8 mouse cellular contexts compared by ENCODE assay signal in the genomic region with DNA sequence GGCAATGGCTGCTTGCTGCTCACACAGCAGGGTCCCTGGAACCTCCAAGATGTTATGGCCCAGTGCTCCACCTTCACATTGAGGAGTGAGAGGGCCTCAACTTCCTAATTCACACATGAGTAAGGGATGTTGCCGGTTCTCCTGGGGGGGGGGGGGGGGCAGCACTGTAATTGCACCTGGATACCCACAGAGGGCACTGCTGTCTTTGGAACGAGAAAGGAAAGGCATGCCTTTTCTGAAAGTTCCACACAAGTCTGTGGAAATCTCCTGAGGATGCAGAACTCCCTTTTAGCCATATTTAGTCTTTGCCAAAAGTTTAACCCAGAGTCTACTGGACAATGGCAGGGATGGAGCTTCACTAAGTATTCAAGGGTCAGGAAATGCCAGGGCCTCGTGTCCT. TPM values are rescaled to one million over a fixed set of nuclear protein-coding genes. Genes with fewer than 3 reads are reported as not detected.
A peak's percentile ranks its signal among the peaks of the same experiment; 100 is the strongest.
DNase-seq lines count a peak whose midpoint lies in the region; ATAC-seq and TF ChIP-seq lines count a peak whose summit lies in the region.
"Had no signal": no experiment of that assay in that cellular context is flagged by ENCODE, and none has a peak within 500 bp of the region (broad histone marks: within the 10 kb centered on the region; RNA-seq: fewer than 3 reads in every experiment).

No protein-coding gene starts in this region.

- H3K27ac ChIP-seq in hindbrain, embryonic 10.5 days: no peak overlapping the region
- H3K27ac ChIP-seq in hindbrain, embryonic 16.5 days (ENCODE audit: low read depth, low read length): no peak overlapping the region
- 0 out of 2 replicates have a peak overlapping the region, but pooled peaks have one; percentile 30 for H3K27ac ChIP-seq in neural tube, embryonic 13.5 days (replicated peaks)
- no peak overlapping the region for H3K27ac ChIP-seq in neural tube, embryonic 15.5 days (replicated peaks)
- no peak overlapping the region for H3K27ac ChIP-seq in cortical plate, adult 2 months (ENCODE audit: insufficient read depth, low read length)

- peaks cover 5% of the 10 kb centered on the region; the same call in 1 of the 2 replicates for H3K36me3 ChIP-seq in hindbrain, embryonic 10.5 days
- H3K36me3 ChIP-seq in hindbrain, embryonic 16.5 days (ENCODE audit: control insufficient read depth, insufficient read depth, low read length): no peaks in the 10 kb centered on the region
- no peaks in the 10 kb centered on the region for H3K36me3 ChIP-seq in neural tube, embryonic 13.5 days
- H3K36me3 ChIP-seq in neural tube, embryonic 15.5 days: peaks cover 4% of the 10 kb centered on the region; the same call in 1 of the 2 replicates
- H3K36me3 ChIP-seq: lung, embryonic 15.5 days had no signal

- TF ChIP-seq CTCF in cortical plate, adult 2 months (IDR thresholded peaks at IDR 0.05; ENCODE audit: extremely low read depth, insufficient read depth, low read length): peak; percentile 77

- peaks cover 30% of the 10 kb centered on the region for H3K4me1 ChIP-seq in hindbrain, embryonic 10.5 days (replicated peaks)
- peaks cover 6% of the 10 kb centered on the region for H3K4me1 ChIP-seq in hindbrain, embryonic 16.5 days (ENCODE audit: control insufficient read depth, insufficient read depth, low read depth, low read length)
- H3K4me1 ChIP-seq in neural tube, embryonic 13.5 days (replicated peaks): peaks cover 25% of the 10 kb centered on the region
- peaks cover 8% of the 10 kb centered on the region for H3K4me1 ChIP-seq in neural tube, embryonic 15.5 days
- no peaks in the 10 kb centered on the region for H3K4me1 ChIP-seq in cortical plate, adult 2 months (ENCODE audit: control insufficient read depth, insufficient read depth, low read length)

- WGBS in hindbrain, embryonic 10.5 days: 36% methylated on average over 3 of the region's 3 CpGs
- WGBS in hindbrain, embryonic 16.5 days: 40% methylated on average over 3 of the region's 3 CpGs
- WGBS in neural tube, embryonic 13.5 days: 48% methylated on average over 3 of the region's 3 CpGs
- 29% methylated on average over 3 of the region's 3 CpGs for WGBS in neural tube, embryonic 15.5 days

- ATAC-seq in hindbrain, embryonic 16.5 days: no peak; the same call in 1 of the 2 replicates
- no peak for ATAC-seq in neural tube, embryonic 13.5 days (ENCODE audit: low read depth)
- ATAC-seq in neural tube, embryonic 15.5 days (ENCODE audit: low FRiP score): no peak

- no peak for TF ChIP-seq POLR2A in cortical plate, adult 2 months (IDR thresholded peaks at IDR 0.05; ENCODE audit: extremely low read depth, insufficient read depth, low read length)

- H3K4me3 ChIP-seq in hindbrain, embryonic 10.5 days: no peak overlapping the region
- H3K4me3 ChIP-seq in hindbrain, embryonic 16.5 days (ENCODE audit: low read length): no peak overlapping the region
- H3K4me3 ChIP-seq in neural tube, embryonic 13.5 days: no peak overlapping the region
- H3K4me3 ChIP-seq in neural tube, embryonic 15.5 days (replicated peaks): no peak overlapping the region
- H3K4me3 ChIP-seq in cortical plate, adult 2 months (ENCODE audit: insufficient read depth, low read length): no peak overlapping the region
- H3K4me3 ChIP-seq: lung, embryonic 15.5 days had no signal

- H3K9me3 ChIP-seq in hindbrain, embryonic 10.5 days: no peaks in the 10 kb centered on the region
- no peaks in the 10 kb centered on the region for H3K9me3 ChIP-seq in hindbrain, embryonic 16.5 days (ENCODE audit: control insufficient read depth, low read length)
- H3K9me3 ChIP-seq in neural tube, embryonic 13.5 days: no peaks in the 10 kb centered on the region
- no peaks in the 10 kb centered on the region for H3K9me3 ChIP-seq in neural tube, embryonic 15.5 days (replicated peaks)
- H3K9me3 ChIP-seq: lung, embryonic 15.5 days had no signal

- H3K27me3 ChIP-seq in hindbrain, embryonic 10.5 days (ENCODE audit: insufficient read depth, poor library complexity, severe bottlenecking): no peaks in the 10 kb centered on the region
- no peaks in the 10 kb centered on the region for H3K27me3 ChIP-seq in hindbrain, embryonic 16.5 days (replicated peaks; ENCODE audit: control insufficient read depth, insufficient read depth, low read length)
- no peaks in the 10 kb centered on the region for H3K27me3 ChIP-seq in neural tube, embryonic 13.5 days
- no peaks in the 10 kb centered on the region for H3K27me3 ChIP-seq in neural tube, embryonic 15.5 days (replicated peaks)
- H3K27me3 ChIP-seq: lung, embryonic 15.5 days had no signal

- H3K9ac ChIP-seq in hindbrain, embryonic 16.5 days (ENCODE audit: low read depth, low read length): no peak overlapping the region
- H3K9ac ChIP-seq in neural tube, embryonic 13.5 days: no peak overlapping the region
- no peak overlapping the region for H3K9ac ChIP-seq in neural tube, embryonic 15.5 days (replicated peaks)
- H3K9ac ChIP-seq: lung, embryonic 15.5 days had no signal

- DNase-seq in hindbrain, embryonic 10.5 days (ENCODE audit: low spot score): peak; percentile 37
- DNase-seq in urinary bladder, postnatal 14 days (ENCODE audit: low spot score): no peak
- DNase-seq in cerebellum, adult 8-10 months: no peak

- no peak overlapping the region for H3K4me2 ChIP-seq in hindbrain, embryonic 16.5 days (ENCODE audit: low read length)
- H3K4me2 ChIP-seq in neural tube, embryonic 13.5 days: no peak overlapping the region
- H3K4me2 ChIP-seq in neural tube, embryonic 15.5 days: no peak overlapping the region
- H3K4me2 ChIP-seq: lung, embryonic 15.5 days had no signal

RNA-seq across cellular contexts. Expression of a gene that starts 17.2 kb away (rescaled TPM):
- polyA plus RNA-seq in hindbrain, embryonic 10.5 days (2016; fragmentation: Nextera tagmentation; extraction: Ambion mirVana): 6.0 and 6.9 TPM in 2 replicates
- polyA plus RNA-seq in hindbrain, embryonic 16.5 days (2015; fragmentation: Nextera tagmentation; extraction: Ambion mirVana): 0.74 and 0.91 TPM in 2 replicates
- 3.5 and 4.9 TPM in 2 replicates for polyA plus RNA-seq in neural tube, embryonic 13.5 days (2015; fragmentation: Nextera tagmentation; extraction: Ambion mirVana)
- 2.6 and 5.8 TPM in 2 replicates for polyA plus RNA-seq in neural tube, embryonic 15.5 days (2015; fragmentation: Nextera tagmentation; extraction: Ambion mirVana)
- 2.5 and 3.3 TPM in 2 replicates for polyA plus RNA-seq in cortical plate, adult 2 months (2012; rRNA removed)
